Mouse (Mus musculus) stomach, postnatal 0 days (tissue): ENCODE measurements around the gene Phldb2. TPM values are rescaled to one million over a fixed set of nuclear protein-coding genes. Genes with fewer than 3 reads are reported as not detected.

Experiments used
- ATAC-seq: fragments of 200-750 bp; cut with Nextera tagmentation; 2 replicates; pipeline ENCODE4 v1.8.0; 2017; ENCODE audit not compliant: low FRiP score, low TSS enrichment
- DNase-seq: peaks from one replicate; pipeline ENCODE4 v3.0.0-alpha.2; 2016; ENCODE audit warnings: low spot score
- H3K27ac ChIP-seq: fragments of 300-500 bp; sonication (generic); replicated peaks from 2 replicates; pipeline ENCODE4 v1.5.1; 2014; ENCODE audit warnings: mild to moderate bottlenecking, control low read depth
- H3K27me3 ChIP-seq: fragments of 300-500 bp; sonication (generic); 2 replicates; pipeline ENCODE4 v1.6.1; 2014; ENCODE audit warnings: low read length; ENCODE audit not compliant: control insufficient read depth, insufficient read depth
- H3K36me3 ChIP-seq: fragments of 300-500 bp; sonication (generic); 2 replicates; pipeline ENCODE4 v1.6.1; 2014; ENCODE audit warnings: low read length, mixed read lengths; ENCODE audit not compliant: control insufficient read depth, insufficient read depth
- H3K4me1 ChIP-seq: fragments of 300-500 bp; sonication (generic); replicated peaks from 2 replicates; pipeline ENCODE4 v1.6.1; 2014; ENCODE audit warnings: antibody characterized with exemption; ENCODE audit not compliant: control insufficient read depth, insufficient read depth
- H3K4me2 ChIP-seq: fragments of 300-500 bp; sonication (generic); replicated peaks from 2 replicates; pipeline ENCODE4 v1.6.1; 2014; ENCODE audit warnings: low read depth, mild to moderate bottlenecking, control low read depth, moderate library complexity
- H3K4me3 ChIP-seq: fragments of 300-500 bp; sonication (generic); 2 replicates; pipeline ENCODE4 v1.5.1; 2014; ENCODE audit warnings: low read depth, low read length, control low read depth
- H3K9ac ChIP-seq: fragments of 300-500 bp; sonication (generic); 2 replicates; pipeline ENCODE4 v1.6.1; 2014; ENCODE audit warnings: mild to moderate bottlenecking, low read length, control low read depth, mixed read lengths
- H3K9me3 ChIP-seq: fragments of 300-500 bp; sonication (generic); 2 replicates; pipeline ENCODE4 v1.6.1; 2016; ENCODE audit warnings: low read length; ENCODE audit not compliant: control insufficient read depth
- CTCF ChIP-seq: IDR thresholded peaks from 2 replicates; pipeline ENCODE4 v1.5.1; 2016; ENCODE audit warnings: antibody characterized with exemption, low read depth, mild to moderate bottlenecking, moderate library complexity
- EP300 ChIP-seq: optimal IDR thresholded peaks from 2 replicates; pipeline ENCODE3; 2016; ENCODE audit warnings: antibody characterized with exemption
- WGBS: fragments of 180-500 bp; shearing (Covaris S2); extraction: QIAGEN DNeasy Blood & Tissue Kit; methylation state at CpG from one replicate; pipeline ENCODE4 v1.1.7; 2014; 5-methylcytosine and 5-hydroxymethylcytosine counted together
- polyA plus RNA-seq: library from polyadenylated mRNA; unstranded; fragments of >200 nt; fragmentation: Nextera tagmentation; extraction: Ambion mirVana; gene quantifications from 2 replicates; pipeline ENCODE4 v1.2.1, GENCODE M21; 2015

Phldb2 gene
- 9.7 and 13.2 TPM in 2 replicates for polyA plus RNA-seq

GRCm38 (mm10) chr16:45953394-45953793 is at the start of gene Phldb2:
Gene Phldb2, minus strand, starts transcription at chr16:45953598.
- 65% methylated on average over 4 of the region's 4 CpGs for WGBS
- no peak for TF ChIP-seq CTCF
- no peak for TF ChIP-seq EP300
- H3K27me3 ChIP-seq: no peaks in the 10 kb centered on the region
- H3K4me1 ChIP-seq: no peaks in the 10 kb centered on the region
- no peak within 1 kb of the TSS for H3K27ac ChIP-seq
- no peak within 1 kb of the TSS for H3K4me3 ChIP-seq
- ATAC-seq: no peak
- no peak within 1 kb of the TSS for H3K4me2 ChIP-seq
- H3K9me3 ChIP-seq: no peaks in the 10 kb centered on the region
- H3K36me3 ChIP-seq: no peaks in the 10 kb centered on the region
- no peak within 1 kb of the TSS for H3K9ac ChIP-seq
- no peak for DNase-seq

GRCm38 (mm10) chr16:46001550-46002166 is 48.3 kb upstream of the Phldb2 start:
- Histone ChIP-seq H3K4me1 (no peaks in the 10 kb centered on the region), H3K4me2 (no peak overlapping the region), H3K9ac (no peak overlapping the region), H3K27ac (no peak overlapping the region), H3K4me3 (no peak overlapping the region), H3K9me3 (no peaks in the 10 kb centered on the region), H3K36me3 (no peaks in the 10 kb centered on the region), H3K27me3 (no peaks in the 10 kb centered on the region)
- WGBS: 80% methylated on average over 10 of the region's 10 CpGs
- TF ChIP-seq EP300: no peak
- no peak for TF ChIP-seq CTCF
- ATAC-seq (no peak), DNase-seq (no peak)

- no peak for TF ChIP-seq EP300
- TF ChIP-seq CTCF: no peak
- no peak overlapping the region for H3K4me2 ChIP-seq
- H3K27ac ChIP-seq: no peak overlapping the region
- WGBS: 88% methylated on average over 3 of the region's 3 CpGs
- H3K36me3 ChIP-seq: no peaks in the 10 kb centered on the region
- no peaks in the 10 kb centered on the region for H3K27me3 ChIP-seq
- no peak overlapping the region for H3K4me3 ChIP-seq
- H3K9me3 ChIP-seq: no peaks in the 10 kb centered on the region
- no peak overlapping the region for H3K9ac ChIP-seq
- H3K4me1 ChIP-seq: no peaks in the 10 kb centered on the region
- DNase-seq: no peak
- ATAC-seq: no peak
Observed at GRCm38 (mm10) chr16:46000976-46001375, 47.6 kb upstream of the Phldb2 start.

GRCm38 (mm10) chr16:45999374-46000191 is 46.2 kb upstream of the Phldb2 start:
- Histone ChIP-seq H3K27me3 (no peaks in the 10 kb centered on the region), H3K4me2 (no peak overlapping the region), H3K27ac (no peak overlapping the region), H3K9me3 (no peaks in the 10 kb centered on the region), H3K4me3 (no peak overlapping the region), H3K4me1 (no peaks in the 10 kb centered on the region), H3K9ac (no peak overlapping the region), H3K36me3 (no peaks in the 10 kb centered on the region)
- DNase-seq: no peak
- TF ChIP-seq CTCF (no peak), EP300 (no peak)
- 72% methylated on average over 10 of the region's 10 CpGs for WGBS
- ATAC-seq: no peak

- ATAC-seq (no peak), DNase-seq (no peak)
- Histone ChIP-seq H3K27ac (no peak overlapping the region), H3K4me3 (no peak overlapping the region), H3K27me3 (no peaks in the 10 kb centered on the region), H3K36me3 (no peaks in the 10 kb centered on the region), H3K9me3 (no peaks in the 10 kb centered on the region), H3K4me1 (no peaks in the 10 kb centered on the region), H3K4me2 (no peak overlapping the region), H3K9ac (no peak overlapping the region)
- WGBS: 78% methylated on average over 7 of the region's 7 CpGs
- no peak for TF ChIP-seq EP300
- no peak for TF ChIP-seq CTCF
Observed at GRCm38 (mm10) chr16:45998231-45998630, 44.8 kb upstream of the Phldb2 start.
